Mouse (Mus musculus) cerebral cortex, adult 2 months (tissue): ENCODE data around the gene Fbln2.

Experiments
- WGBS: fragments of 180-500 bp; shearing (Covaris S2); methylation state at CpG from one replicate; pipeline ENCODE4 v1.1.7; 2018; 5-methylcytosine and 5-hydroxymethylcytosine counted together

Gene Fbln2

DNA sequence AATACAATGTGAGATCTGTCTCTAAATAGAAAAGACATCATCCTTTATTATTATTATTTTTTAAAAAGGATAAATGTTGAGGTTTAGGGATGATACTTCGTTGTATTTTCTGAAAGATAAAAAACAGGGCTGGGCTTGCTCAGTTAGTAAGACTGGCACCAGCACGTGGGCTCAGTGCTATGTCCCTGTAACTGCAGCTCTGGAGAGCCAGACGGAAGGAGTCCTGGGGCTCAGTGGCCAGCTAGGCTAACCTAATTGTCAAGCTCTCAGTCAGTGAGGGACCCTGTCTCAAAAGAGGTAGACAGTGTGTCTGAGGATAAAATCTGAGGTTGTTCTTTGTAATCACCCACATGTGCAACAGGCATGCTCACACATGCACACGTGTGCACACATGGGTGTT lies 19.3 kb downstream of the Fbln2 start:
- 92% methylated on average over 4 of the region's 4 CpGs for WGBS

DNA sequence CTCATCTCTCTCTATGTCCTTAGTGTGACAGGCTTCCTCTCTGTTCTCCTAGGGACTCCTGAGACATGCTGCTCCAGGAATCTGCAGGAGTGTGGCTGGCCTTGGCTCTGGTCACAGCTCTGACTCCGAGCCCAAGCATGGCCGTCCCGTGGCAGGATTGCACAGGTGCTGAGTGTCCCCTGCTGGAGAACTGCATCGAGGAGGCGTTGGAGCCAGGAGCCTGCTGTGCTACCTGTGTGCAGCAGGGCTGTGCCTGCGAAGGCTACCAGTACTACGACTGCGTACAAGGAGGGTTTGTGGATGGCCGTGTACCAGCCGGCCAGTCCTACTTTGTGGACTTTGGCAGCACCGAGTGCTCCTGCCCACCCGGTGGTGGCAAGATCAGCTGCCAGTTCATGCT lies 20.8 kb downstream of the Fbln2 start:
- WGBS = 58% methylated on average over 12 of the region's 12 CpGs

DNA sequence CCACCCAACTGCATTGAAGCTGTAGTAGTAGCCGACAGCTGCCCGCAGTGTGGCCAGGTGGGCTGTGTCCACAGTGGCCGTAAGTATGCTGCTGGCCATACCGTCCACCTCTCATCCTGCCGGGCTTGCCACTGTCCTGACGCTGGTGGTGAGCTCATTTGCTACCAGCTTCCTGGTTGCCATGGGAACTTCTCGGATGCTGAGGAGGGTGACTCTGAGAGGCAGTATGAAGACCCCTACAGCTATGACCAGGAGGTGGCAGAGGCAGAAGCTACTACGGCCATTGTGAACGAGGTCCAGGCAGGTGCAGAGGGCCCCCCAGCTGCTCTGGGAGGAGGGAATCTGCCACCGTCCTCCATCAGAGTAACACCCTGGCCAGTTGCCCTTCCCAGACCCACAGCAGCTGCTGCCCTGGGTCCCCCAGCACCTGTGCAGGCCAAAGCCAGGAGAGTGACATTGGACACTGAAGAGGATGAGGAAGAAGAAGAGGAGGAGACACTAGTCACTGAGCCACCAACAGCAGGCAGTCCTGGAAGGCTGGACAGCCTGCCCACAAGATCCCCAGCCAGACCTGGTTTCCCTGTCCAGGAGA lies 21.3 kb downstream of the Fbln2 start:
- 66% methylated on average over 10 of the region's 10 CpGs for WGBS

DNA sequence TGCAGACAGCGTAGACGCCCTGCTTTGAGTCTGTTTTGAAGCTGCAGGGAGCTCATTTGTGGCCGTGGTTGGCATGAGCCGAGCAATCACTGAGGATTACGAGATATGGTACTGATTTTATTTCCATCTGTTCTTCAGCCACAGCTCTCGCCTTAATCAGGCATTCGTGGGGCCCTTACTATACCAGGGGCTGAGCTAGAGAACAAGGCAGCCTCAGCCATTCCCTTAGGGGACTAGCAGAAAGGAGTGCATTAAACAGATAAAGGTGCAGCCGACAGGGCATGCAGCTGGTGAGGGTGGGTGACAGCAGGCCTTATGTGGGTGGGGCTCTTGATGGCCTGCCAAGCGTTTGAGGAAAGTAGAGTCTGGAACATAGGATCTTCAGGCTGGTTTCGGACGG lies 23.8 kb downstream of the Fbln2 start:
- WGBS = 56% methylated on average over 11 of the region's 11 CpGs

DNA sequence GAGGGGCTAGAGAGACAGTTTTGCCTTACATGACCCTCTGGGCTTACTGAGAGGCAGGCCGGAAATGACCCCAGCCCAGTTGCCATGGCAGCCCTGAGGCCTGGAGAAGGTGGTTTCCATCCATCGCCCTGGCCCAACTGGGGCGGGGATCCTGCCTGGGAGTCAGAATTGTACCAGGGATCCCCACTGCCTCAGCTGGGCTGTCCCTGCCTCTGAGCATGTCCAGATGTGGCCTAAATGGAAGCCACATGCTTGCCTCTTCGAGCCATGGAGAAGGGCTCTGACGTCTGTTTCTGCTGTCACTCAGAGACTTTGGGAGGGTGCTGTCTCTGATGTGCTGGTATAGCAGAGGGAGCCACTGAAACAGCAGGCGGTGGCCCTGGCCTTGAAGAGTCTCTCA lies 24.2 kb downstream of the Fbln2 start:
- WGBS = 80% methylated on average over 6 of the region's 6 CpGs

DNA sequence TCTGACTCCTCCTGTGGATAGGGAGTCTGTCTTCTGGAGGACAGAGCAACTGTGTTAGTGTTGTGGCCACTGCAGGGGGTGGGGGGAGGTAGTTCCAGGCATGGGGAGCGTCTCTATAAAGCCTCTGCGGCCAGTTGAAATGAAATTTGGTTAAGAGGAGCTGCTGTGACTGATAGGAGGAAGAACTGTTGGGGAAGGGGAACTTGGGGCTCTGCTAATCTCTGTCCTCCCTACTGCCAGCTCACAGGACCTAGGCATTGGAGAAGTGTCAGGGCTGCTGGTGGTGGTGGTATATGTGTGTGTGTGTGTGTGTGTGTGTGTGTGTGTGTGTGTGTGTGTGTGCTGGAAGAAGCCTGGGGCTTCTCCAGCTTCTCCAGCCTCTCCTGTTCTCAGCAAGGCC lies 25.0 kb downstream of the Fbln2 start:
- WGBS = 88% methylated on average over 2 of the region's 2 CpGs

DNA sequence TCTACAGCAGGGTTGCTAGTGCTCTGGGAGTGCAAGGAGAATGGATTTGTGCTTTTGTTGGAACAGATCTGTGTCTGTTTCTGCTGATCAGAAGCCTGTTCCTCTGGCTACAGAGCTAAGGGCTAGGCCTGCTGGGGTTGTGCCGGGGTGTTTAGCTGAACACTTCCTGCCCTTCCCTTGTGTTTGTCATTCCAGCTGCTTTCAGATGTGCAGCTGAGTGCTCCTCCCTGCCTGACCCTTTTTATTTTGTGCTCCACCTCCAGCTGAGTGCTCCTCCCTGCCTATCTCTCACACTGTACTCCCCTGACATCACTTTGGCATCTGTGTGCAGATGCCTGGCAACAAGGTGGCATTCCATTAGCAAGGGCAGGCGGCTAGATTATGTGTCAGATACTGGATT lies 28.3 kb downstream of the Fbln2 start:
- WGBS = 56% methylated on average over 2 of the region's 2 CpGs

DNA sequence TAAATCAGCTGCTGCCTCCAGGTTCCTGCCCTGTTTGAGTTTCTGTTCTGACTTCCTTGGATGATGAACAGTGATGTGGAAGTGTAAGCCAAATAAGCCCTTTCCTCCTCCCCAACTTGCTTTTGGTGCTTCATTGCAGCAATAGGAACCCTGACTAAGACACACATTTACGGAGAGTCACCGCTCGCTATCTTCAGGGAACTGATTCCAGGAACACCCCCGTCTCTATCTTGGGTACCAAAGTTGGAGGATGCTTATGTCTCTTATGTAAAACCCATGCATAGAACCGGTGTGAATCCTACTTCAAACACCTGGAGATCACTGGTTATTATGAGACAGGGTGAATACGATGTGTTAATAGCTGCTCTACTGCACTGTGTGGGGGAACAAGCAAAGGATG lies 31.1 kb downstream of the Fbln2 start:
- WGBS = 53% methylated on average over 6 of the region's 6 CpGs

DNA sequence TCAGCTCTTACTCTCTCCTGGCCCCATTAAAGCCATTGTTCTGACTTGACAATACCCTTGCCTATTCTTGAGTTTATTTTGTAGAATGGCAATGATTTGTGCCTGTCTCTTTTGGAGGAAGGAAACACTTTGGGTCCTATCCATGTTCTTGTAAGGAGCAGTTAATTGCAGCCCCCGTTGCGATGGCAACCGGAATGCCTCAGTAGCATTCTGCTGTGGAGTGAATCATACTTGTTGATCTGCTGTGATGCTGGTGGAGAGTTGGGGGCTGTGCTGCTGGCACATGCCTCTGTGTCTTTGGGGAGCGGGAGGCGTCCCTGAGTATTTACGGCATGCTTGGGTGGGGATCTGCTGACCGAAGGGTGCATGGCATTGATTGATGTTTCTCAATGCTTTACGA lies 32.1 kb downstream of the Fbln2 start:
- 46% methylated on average over 8 of the region's 8 CpGs for WGBS

DNA sequence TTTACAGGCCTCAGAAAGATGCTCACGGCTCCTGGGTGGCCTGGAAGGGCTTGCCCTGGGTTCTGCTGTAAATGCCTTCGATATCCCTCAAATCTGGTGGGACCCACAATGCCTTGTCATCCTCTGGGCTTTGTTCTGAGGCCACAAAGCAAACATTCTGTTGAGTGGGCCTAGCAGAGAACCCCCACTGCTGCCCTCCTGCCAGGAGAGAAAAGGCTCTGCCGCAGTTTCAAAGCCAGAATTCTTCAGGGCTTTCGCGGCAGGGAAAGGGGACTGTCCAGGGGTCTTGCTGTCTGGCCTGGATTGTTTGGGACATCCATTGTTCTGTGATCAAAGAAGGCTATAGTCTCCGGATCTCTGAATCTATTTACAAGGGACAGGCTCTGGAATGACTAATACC lies 33.1 kb downstream of the Fbln2 start:
- WGBS = 55% methylated on average over 6 of the region's 6 CpGs

DNA sequence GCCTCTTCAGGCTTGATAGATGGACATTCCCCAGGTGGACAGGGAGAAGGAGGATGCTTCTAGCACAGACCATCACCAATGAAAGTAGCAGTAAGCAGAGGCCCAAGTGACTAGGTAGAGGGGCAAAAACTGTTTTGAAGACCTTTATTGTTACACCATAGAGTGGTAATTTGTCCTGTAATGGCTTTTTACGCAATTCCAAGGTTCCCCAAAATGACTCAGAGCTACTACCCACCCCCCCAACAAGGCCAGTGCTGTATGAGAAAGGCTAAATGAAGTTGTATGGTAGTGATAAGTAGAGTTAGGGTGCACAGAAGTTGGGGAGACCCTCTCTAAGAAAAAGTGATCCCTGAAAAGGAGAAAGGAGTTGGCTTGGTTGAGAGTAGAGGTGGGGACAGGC lies 35.1 kb downstream of the Fbln2 start:
- WGBS = 97% methylated on average over 1 of the region's 1 CpGs

DNA sequence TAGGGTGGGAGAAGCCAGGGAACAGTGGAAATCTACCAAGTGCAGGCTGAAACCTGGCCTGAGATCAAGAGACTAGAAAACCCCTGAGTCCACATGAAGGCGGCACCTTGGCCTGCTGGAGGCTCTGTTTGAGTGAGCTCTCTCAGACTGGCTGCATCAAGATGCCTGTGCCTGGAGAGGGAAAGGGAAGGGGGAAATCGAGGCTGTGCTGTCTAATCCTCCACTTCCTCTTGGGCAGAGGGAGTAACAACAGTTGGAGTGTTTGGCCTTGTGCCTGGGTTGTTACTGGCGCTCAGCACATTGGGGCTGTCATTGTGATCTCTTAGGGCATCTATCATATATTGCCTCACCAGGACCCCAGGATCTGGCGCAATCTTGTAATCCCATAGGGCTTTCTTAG lies 36.4 kb downstream of the Fbln2 start:
- WGBS = 62% methylated on average over 4 of the region's 4 CpGs

DNA sequence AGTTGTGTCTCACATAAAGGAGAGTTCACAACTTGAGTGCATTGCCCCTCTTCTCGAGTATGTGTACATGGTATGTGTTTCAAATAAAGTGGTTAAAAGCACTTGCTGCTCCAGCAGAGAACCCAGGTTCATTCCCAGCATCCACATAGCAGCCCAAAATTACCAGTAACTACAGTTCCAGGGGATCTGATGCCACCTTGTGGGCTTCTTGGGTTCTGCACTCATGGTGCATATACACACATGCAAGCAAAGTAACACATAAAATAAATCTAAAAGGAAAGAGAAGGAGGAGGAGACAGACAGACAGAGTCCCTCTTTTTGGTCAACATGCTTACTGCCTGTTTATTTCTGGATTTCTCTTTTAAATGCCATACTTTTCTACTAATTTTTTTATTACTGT lies 37.5 kb downstream of the Fbln2 start:
- 93% methylated on average over 1 of the region's 1 CpGs for WGBS

DNA sequence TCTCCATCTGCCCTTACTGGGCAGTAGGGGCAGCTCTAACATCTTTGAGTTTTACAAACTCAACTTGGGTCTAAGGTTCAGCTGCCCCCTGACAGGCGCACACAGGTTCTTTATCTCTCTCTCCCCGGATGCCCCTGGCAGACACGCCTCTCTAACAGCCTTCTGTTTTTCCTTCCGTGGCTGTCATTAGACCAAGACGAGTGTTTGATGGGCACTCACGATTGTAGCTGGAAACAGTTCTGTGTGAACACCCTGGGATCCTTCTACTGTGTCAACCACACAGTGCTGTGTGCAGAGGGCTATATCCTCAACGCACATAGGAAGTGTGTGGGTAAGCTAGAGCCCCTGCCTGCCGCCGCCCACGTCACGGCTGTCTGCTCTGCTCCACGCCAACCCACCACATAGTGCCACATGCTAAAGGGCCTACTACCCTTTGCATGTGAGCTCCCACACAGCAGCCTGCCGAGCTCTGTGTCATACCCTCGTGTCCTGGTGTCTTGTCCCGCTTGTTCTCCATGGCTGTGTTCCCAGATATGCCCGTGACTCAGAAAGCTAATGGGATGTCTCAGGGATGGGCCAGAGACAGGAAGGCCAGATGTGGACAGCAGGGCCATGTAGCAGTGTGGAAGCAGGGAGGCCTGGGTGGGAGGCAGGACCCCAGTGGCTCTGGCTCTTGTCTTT lies 47.3 kb downstream of the Fbln2 start:
- WGBS = 52% methylated on average over 16 of the region's 16 CpGs

DNA sequence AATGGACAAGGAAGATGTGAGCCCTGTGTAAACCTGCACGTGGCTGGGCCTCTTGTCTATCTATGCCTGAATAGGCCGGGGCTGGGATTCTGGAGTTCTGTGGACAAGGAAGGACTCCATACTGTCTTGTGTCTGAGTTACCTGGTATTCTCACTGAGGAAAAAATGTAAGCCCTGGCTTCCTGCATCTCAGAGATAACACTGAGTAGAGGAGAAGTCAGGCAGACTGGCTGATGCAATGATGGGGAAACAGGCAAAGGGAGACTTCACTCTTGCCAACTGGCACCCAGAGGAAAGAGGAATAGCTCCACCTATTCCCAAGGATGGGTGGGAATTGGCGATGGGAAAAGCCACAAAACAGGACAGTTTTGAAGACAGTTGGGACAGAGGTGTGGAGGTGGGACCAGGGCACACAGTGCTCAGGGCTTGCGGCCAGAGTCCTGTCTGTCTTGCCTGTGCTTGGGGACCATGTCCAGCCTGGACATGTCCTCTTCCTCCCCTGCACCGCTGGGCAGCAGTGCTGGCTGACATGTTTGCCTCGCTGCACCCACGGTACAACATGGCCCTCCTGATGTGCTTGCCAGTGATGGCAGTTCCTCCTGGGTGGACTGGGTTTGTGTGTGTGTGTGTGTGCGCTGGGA lies 48.2 kb downstream of the Fbln2 start:
- 79% methylated on average over 8 of the region's 8 CpGs for WGBS

DNA sequence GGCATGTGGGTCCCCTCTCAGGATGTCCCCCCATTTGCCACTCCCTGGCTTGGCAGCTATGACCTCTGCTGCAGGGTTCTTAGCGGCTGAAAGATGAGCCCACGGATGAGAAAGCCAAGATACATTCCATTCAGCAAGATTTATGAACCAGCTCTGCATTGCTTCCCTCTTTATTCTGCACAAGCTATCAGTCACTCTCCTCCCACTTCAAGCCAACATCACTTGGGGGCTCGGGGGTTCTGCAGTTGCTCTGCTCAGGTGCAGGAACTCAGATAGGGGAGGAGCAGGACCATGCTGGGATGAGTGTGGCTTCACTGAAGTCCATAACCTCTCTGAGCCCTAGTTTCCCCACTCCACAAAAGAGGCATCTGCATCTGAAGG lies 48.7 kb downstream of the Fbln2 start:
- WGBS = 61% methylated on average over 3 of the region's 3 CpGs

DNA sequence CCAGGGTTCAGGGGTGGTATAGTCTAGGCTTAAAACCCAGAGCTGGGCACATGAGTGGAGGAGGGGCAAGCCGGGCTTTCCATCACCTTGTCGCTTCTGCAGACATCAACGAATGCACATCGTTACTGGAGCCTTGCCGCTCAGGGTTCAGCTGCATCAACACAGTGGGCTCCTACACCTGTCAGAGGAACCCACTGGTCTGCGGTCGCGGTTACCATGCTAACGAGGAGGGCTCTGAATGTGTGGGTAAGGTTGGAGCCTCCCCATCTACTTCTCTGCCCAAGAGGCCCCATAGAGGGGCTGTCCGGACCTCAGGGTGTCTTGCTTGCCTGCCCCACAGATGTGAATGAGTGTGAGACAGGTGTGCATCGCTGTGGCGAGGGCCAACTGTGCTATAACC lies 53.4 kb downstream of the Fbln2 start:
- 91% methylated on average over 12 of the region's 12 CpGs for WGBS

DNA sequence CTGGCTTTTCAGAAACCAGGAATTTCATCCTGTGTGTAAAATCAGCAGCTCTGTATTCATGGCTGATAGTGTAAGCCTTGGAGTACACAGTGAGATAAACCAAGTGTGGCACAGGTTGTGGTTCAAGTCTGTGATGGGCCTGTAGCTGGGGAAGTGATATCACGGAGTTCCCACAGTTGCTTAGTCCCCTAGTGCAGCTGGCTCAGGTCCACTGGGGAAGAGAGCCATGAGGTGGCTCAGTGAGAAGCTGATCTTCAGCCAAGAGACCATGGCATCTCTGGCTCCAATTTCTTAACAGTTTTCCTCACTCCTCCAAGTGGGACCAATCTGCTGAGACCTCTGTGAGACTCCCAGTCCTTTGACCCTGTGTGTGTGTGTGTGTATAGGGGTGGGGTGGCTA lies 54.4 kb downstream of the Fbln2 start:
- 74% methylated on average over 1 of the region's 1 CpGs for WGBS

DNA sequence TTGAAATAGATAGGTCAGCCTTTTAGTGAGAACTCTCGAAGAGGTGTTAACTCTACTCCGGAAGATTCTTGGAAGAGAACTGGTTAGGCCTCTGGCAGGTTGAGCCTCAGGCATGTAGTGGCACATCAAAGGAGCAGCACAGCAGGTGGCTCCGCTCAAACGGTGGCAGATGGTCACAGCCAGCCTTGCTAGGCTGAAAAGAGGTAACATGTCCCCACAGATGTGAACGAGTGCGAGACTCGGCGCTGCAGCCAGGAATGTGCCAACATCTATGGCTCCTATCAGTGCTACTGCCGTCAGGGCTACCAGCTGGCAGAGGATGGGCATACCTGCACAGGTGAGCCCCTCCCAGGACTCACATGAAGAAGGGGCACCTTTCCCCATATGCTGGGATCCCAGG lies 56.1 kb downstream of the Fbln2 start:
- WGBS = 58% methylated on average over 9 of the region's 9 CpGs

DNA sequence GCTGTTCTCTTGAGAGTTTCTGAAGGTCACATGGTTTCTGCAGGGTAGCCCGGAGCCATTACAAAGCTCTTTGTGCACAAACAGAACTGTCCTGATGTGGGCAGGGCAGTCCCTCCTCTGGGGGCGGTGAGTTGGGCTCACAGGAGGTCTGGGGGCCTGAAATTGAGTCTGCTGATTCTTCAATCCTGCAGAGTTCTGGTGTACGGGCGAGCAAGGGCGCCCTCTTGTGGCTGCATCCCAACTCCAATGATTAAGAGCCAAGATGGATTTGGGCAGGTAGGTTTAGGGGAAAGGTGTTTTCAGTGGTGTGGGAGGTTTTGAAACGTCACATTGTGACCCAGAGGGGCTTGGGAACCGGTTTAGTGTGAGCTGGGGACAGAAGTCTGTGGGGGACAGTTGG lies 65.3 kb downstream of the Fbln2 start:
- 3% methylated on average over 7 of the region's 7 CpGs for WGBS

DNA sequence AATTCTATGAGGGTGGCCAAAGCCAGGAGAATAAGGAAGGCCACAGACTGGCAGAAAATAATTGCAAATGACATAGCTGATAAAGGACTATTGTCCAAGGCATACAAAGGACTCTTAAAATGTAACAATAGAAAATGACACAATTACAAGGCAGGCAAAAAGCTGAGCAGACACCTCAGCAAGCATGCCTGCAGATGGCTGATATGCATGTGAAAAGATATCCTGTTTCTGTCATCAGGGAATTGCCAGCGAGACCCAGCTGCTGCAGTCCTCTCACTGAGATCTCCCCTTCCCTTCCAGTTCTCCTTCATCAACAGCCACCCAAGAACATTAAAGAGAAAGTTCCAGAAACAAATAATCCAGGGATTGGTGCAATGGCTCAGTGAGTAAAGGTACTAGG lies 66.0 kb downstream of the Fbln2 start:
- 45% methylated on average over 1 of the region's 1 CpGs for WGBS

DNA sequence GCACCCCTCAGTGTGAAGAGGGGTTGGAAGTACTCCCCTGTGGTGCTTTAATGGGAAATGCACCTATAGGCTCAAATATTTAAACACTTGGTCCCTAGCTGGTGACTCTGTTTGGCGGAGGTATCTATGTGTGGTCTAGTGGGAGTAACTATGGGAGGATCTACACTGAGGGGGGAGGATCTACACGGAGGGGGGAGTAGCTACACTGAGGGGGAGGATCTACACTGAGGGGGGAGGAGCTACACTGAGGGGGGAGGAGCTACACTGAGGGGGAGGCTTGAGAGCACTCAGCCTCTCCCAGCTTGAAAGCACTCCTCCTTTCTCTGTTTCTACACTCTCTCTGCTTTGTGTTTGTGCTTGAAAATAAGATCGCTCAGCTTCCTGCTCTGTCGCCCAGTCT lies 67.2 kb downstream of the Fbln2 start:
- 49% methylated on average over 4 of the region's 4 CpGs for WGBS

DNA sequence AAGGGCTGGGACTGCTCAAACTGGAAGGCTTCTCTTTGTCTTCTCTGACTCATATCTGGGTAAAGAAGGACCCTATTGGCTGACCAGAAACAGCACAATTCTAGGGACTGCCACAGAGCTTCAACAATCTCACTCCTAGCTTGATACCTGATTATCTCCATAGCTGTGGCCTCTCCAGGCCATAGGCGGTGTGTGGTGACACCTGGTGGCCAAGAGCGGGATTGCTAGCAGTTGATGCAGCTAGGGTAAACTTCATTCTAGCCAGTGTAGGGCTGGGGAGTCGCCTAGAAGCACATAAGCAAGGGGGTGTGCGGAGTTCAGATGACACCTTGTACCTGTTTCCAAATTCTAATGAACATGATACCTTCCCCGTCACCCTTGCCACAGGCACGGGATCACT lies 69.0 kb downstream of the Fbln2 start:
- WGBS = 1% methylated on average over 6 of the region's 6 CpGs

DNA sequence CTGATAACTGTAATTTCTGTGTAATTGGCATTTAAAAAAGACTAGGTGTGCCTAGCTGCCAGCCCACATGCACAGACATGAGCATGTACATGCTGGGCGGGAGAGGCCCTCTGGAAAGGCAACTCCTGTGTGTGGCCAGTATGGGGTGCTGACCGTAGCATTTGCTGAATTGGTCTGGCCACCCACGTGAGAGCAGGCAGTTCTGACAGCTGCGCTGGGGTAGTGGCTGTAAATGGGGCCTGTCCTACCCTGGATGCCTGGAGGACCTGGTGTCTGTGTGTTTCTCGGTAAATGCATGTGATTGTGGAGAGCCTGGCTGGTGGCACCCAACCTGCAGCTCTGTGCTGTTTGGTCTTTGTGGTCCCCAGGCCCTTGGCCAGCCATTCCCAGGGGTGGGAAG lies 69.5 kb downstream of the Fbln2 start:
- WGBS = 63% methylated on average over 5 of the region's 5 CpGs
